In genomic region chr11:88822526-88822925, GRCm38 (mm10) we compare ENCODE assay signal across 7 mouse cellular contexts. TPM values are rescaled to one million over a fixed set of nuclear protein-coding genes. Genes with fewer than 3 reads are reported as not detected.
A peak's percentile ranks its signal among the peaks of the same experiment; 100 is the strongest.
DNase-seq lines count a peak whose midpoint lies in the region; ATAC-seq lines count a peak whose summit lies in the region.

No protein-coding gene starts in this region.

- ATAC-seq in neural tube, embryonic 11.5 days (ENCODE audit: insufficient read depth, low FRiP score, low TSS enrichment) = peak; percentile 13; the same call in 1 of the 2 replicates
- peak; percentile 16; the same call in 1 of the 2 replicates for ATAC-seq in forebrain, embryonic 16.5 days

- no peaks in the 10 kb centered on the region for H3K9me3 ChIP-seq in neural tube, embryonic 11.5 days (ENCODE audit: control insufficient read depth, low read length)
- no peaks in the 10 kb centered on the region for H3K9me3 ChIP-seq in forebrain, embryonic 16.5 days (ENCODE audit: control insufficient read depth, low read length)
- no peaks in the 10 kb centered on the region for H3K9me3 ChIP-seq in midbrain, embryonic 10.5 days (replicated peaks)

- H3K9ac ChIP-seq in neural tube, embryonic 11.5 days (ENCODE audit: low read length) = no peak overlapping the region; the same call in 1 of the 2 replicates
- peak overlapping the region; percentile 32; the same call in 1 of the 2 replicates for H3K9ac ChIP-seq in forebrain, embryonic 16.5 days (replicated peaks; ENCODE audit: low read depth, low read length)

- DNase-seq in neural tube, embryonic 11.5 days (ENCODE audit: low spot score) = no peak
- DNase-seq in neural tube, embryonic 10.5 days (ENCODE audit: extremely low spot score, low spot score) = no peak
- no peak for DNase-seq in midbrain, embryonic 10.5 days (ENCODE audit: low spot score)
- no peak for DNase-seq in frontal cortex, postnatal 14 days (ENCODE audit: low spot score in 2 of 2)
- DNase-seq in lung, adult 18-20 months = no peak
- no peak for DNase-seq in cerebellum, postnatal 36 days

- peak overlapping the region; percentile 41 for H3K4me2 ChIP-seq in neural tube, embryonic 11.5 days (ENCODE audit: low read depth)
- H3K4me2 ChIP-seq in forebrain, embryonic 16.5 days (ENCODE audit: low read length) = peak overlapping the region; percentile 57

- no peak overlapping the region for H3K4me3 ChIP-seq in neural tube, embryonic 11.5 days (ENCODE audit: low read depth, low read length)
- H3K4me3 ChIP-seq in forebrain, embryonic 16.5 days (replicated peaks; ENCODE audit: low read length) = peak overlapping the region; percentile 36
- H3K4me3 ChIP-seq in midbrain, embryonic 10.5 days = peak overlapping the region; percentile 46

- no peaks in the 10 kb centered on the region for H3K27me3 ChIP-seq in neural tube, embryonic 11.5 days (ENCODE audit: control insufficient read depth, insufficient read depth, low read length)
- H3K27me3 ChIP-seq in forebrain, embryonic 16.5 days (replicated peaks; ENCODE audit: control insufficient read depth, insufficient read depth, low read length) = no peaks in the 10 kb centered on the region
- peaks cover 14% of the 10 kb centered on the region for H3K27me3 ChIP-seq in midbrain, embryonic 10.5 days (ENCODE audit: low read depth, poor library complexity, severe bottlenecking)

- no peak overlapping the region for H3K27ac ChIP-seq in neural tube, embryonic 11.5 days (ENCODE audit: low read depth, low read length)
- H3K27ac ChIP-seq in forebrain, embryonic 16.5 days (ENCODE audit: low read length) = no peak overlapping the region
- H3K27ac ChIP-seq in midbrain, embryonic 10.5 days (replicated peaks) = peak overlapping the region; percentile 86

- H3K4me1 ChIP-seq in neural tube, embryonic 11.5 days (ENCODE audit: control insufficient read depth, insufficient read depth, low read length) = peaks cover 5% of the 10 kb centered on the region; the same call in 1 of the 2 replicates
- peaks cover 27% of the 10 kb centered on the region for H3K4me1 ChIP-seq in forebrain, embryonic 16.5 days (replicated peaks; ENCODE audit: control insufficient read depth, insufficient read depth, low read length)
- peaks cover 48% of the 10 kb centered on the region for H3K4me1 ChIP-seq in midbrain, embryonic 10.5 days

- no peaks in the 10 kb centered on the region for H3K36me3 ChIP-seq in neural tube, embryonic 11.5 days (ENCODE audit: control insufficient read depth, insufficient read depth, low read length)
- H3K36me3 ChIP-seq in forebrain, embryonic 16.5 days (ENCODE audit: control insufficient read depth, insufficient read depth) = no peaks in the 10 kb centered on the region
- H3K36me3 ChIP-seq in midbrain, embryonic 10.5 days = no peaks in the 10 kb centered on the region

- WGBS in neural tube, embryonic 11.5 days = 22% methylated on average over 5 of the region's 5 CpGs
- WGBS in forebrain, embryonic 16.5 days = 11% methylated on average over 5 of the region's 5 CpGs
- WGBS in midbrain, embryonic 10.5 days = 23% methylated on average over 5 of the region's 5 CpGs

RNA-seq across cellular contexts. Expression of gene Akap1, which starts 41.9 kb away (rescaled TPM):
- 18.0 and 19.5 TPM in 2 replicates for polyA plus RNA-seq in neural tube, embryonic 11.5 days (2014; fragmentation: Nextera tagmentation; extraction: Ambion mirVana)
- 37.5 and 40.7 TPM in 2 replicates for polyA plus RNA-seq in forebrain, embryonic 16.5 days (2015; fragmentation: Nextera tagmentation; extraction: Ambion mirVana)
- polyA plus RNA-seq in midbrain, embryonic 10.5 days (2016; fragmentation: Nextera tagmentation; extraction: Ambion mirVana) = 19.1 and 20.7 TPM in 2 replicates
